Mouse (Mus musculus): ENCODE measurements around the gene Chml. TPM values are rescaled to one million over a fixed set of nuclear protein-coding genes. Genes with fewer than 3 reads are reported as not detected.

Chml gene
- polyA plus RNA-seq, 1 experiment from 2014 or later, result 7.8 TPM

DNA sequence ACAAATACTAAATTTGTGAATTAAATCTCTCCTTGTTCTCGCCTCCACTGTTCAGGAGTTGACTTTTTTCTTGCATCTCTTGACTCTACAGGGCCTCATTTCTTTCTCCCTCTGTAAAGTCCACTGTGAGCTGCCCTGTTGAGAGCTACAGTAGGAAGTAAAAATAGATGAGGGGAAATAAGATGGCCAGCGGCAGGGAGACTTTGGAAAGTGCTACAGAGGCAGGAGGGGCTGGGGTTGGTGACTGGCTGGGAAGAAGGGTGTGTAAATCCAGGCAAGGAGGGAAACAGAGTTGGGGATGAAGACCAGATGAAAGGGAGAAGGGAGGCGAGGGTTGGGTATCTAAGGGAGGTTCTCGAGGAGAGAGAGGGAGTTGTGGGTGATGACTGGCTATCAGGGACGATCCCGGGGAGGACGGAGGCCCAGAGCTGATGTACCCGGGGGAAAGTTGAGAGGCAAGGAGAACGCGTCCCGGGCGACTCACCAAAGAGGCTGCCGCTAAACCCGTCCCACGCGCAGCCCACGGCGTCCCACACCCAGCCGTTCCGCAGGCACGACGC is 935 bp downstream of the Chml start:
- Histone ChIP-seq H3K27me3 (no peaks in the 10 kb centered on the region), H3K9me3 (no peaks in the 10 kb centered on the region), H3K27ac (replicated peaks) (peak overlapping the region; percentile 89), H3K9ac (replicated peaks) (peak overlapping the region; percentile 76), H3K4me1 (peaks cover 30% of the 10 kb centered on the region), H3K36me3 (peaks cover 15% of the 10 kb centered on the region), H3K4me3 (peak overlapping the region; percentile 79), H3K4me2 (replicated peaks) (peak overlapping the region; percentile 68)
- no peak for ATAC-seq (ENCODE audit: low FRiP score, low read depth)
- 1% methylated on average over 22 of the region's 22 CpGs for WGBS

DNA sequence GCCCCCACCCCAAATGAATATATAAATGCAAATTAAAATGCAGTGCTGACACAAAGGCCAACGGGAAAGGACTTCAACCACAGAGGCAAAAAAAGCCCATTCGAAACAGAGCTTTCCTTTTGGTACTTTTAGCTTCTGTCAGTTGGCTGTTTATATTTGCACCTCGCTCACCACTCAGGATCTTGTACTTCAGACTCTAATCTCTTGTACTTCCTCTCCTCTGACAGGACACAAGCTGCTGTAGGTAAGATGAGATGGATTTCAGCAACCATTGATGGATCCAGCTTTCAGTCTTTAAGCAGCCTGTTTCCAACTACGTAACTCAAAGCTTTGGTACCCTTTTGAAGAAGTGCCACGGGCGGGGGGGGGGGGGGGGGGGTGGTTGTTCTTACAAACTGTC is 11.7 kb downstream of the Chml start:
- no peak overlapping the region for H3K27ac ChIP-seq (replicated peaks)
- H3K36me3 ChIP-seq, result peaks cover 9% of the 10 kb centered on the region; the same call in 1 of the 2 replicates
- no peaks in the 10 kb centered on the region for H3K27me3 ChIP-seq

DNA sequence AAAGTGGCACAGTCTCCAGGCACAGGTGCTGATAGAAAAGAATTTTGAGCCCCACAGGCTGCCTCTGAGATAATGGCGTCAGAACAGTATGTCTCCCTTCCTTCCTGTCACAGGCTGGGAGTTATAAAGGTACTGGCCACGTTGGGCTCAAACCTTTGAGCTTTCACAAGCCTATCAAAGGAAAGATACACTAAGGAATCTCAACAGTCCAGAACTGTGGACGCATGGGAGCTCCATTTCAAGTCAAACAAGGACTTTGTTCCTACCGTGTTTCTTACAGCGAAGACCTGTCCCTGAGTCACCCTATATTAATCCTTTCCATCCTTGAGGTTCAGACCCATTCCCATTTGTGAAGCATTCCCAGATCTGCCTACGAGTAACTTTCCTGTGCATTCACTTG is 15.2 kb downstream of the Chml start:
- no peak overlapping the region for H3K27ac ChIP-seq (replicated peaks)
- H3K4me3 ChIP-seq, result no peak overlapping the region
- H3K4me1 ChIP-seq, result no peaks in the 10 kb centered on the region
- no peak overlapping the region for H3K4me2 ChIP-seq (replicated peaks)
- 86% methylated on average over 6 of the region's 6 CpGs for WGBS
- H3K9me3 ChIP-seq, result no peaks in the 10 kb centered on the region
- no peak for ATAC-seq (ENCODE audit: low FRiP score, low read depth)
- no peaks in the 10 kb centered on the region for H3K27me3 ChIP-seq
- H3K9ac ChIP-seq (replicated peaks), result no peak overlapping the region
- 0 out of 2 replicates have a peak, but pooled peaks cover 4% of the 10 kb centered on the region for H3K36me3 ChIP-seq

More for the DNA sequence above, 11.7 kb downstream of the Chml start:
- Histone ChIP-seq H3K4me2 (replicated peaks) (no peak overlapping the region), H3K4me3 (no peak overlapping the region), H3K9me3 (no peaks in the 10 kb centered on the region), H3K4me1 (no peaks in the 10 kb centered on the region), H3K9ac (replicated peaks) (no peak overlapping the region)
- no peak for ATAC-seq (ENCODE audit: low FRiP score, low read depth)
- 77% methylated on average over 6 of the region's 6 CpGs for WGBS

DNA sequence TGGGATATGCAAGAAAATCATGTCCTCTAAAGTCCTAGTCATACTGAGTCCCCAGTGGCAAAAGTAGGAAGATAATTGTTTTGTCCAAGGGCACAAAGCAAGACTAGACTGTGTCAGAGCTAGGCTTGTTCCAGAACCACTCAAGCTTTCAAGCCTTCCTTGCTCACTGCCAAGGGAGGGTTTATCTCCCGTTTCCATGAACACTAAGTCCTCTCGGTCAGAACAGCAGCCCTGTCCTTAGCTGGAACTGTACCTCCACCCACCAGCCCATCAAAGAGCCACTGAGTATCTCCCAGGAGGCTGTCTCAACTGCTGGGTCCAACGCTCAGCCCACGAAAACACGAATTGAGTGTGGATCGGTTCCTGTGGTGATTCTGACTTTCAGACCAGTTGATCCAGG is 17.6 kb downstream of the Chml start:
- Histone ChIP-seq H3K9me3 (no peaks in the 10 kb centered on the region), H3K4me3 (no peak overlapping the region), H3K27ac (replicated peaks) (no peak overlapping the region), H3K4me1 (no peaks in the 10 kb centered on the region), H3K9ac (replicated peaks) (no peak overlapping the region), H3K27me3 (no peaks in the 10 kb centered on the region), H3K36me3 (0 out of 2 replicates have a peak, but pooled peaks cover 4% of the 10 kb centered on the region), H3K4me2 (replicated peaks) (no peak overlapping the region)
- ATAC-seq (ENCODE audit: low FRiP score, low read depth), result no peak
- whole genome bisulfite sequencing, result 85% methylated on average over 6 of the region's 6 CpGs

DNA sequence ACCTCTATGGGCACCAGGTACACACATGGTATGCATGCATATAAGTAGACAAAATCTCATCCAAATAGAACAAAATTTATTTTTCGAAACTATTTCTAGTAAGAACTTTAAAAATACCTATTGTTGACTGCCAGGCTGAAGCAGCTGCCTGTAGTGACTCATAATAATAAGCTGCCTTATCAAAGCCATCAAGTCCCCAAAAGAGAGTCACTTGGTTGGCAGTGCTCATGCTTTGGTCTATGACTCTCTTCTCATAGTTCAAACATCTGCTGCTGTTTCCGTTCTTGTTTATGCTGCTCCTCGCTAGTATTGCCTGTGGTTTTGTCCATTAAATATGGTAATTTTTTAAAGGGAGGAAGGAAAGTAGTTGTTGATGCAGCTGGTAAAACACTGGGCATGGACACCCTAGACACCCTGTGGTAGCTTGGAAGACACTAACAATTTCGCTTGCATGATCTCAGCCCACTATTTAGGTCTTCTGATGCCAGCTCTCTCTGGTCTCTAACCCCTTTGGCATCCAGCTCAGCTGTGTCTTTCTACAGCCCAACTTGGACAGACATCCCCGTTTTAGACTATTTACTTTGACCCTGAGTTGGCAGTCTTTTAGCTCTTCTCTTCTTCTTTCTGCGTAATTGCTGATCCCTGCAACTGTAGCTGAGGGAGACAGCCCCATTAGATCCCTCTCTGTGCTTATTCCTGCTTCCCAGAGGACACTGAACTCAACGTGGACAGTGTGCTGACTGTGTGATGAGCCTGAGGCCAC is 19.0 kb downstream of the Chml start:
- Histone ChIP-seq H3K9ac (replicated peaks) (no peak overlapping the region), H3K27ac (replicated peaks) (no peak overlapping the region), H3K4me1 (no peaks in the 10 kb centered on the region), H3K4me2 (replicated peaks) (no peak overlapping the region), H3K9me3 (no peaks in the 10 kb centered on the region), H3K36me3 (no peaks in the 10 kb centered on the region), H3K4me3 (no peak overlapping the region), H3K27me3 (no peaks in the 10 kb centered on the region)
- ATAC-seq (ENCODE audit: low FRiP score, low read depth), result no peak
- 87% methylated on average over 7 of the region's 7 CpGs for WGBS

DNA sequence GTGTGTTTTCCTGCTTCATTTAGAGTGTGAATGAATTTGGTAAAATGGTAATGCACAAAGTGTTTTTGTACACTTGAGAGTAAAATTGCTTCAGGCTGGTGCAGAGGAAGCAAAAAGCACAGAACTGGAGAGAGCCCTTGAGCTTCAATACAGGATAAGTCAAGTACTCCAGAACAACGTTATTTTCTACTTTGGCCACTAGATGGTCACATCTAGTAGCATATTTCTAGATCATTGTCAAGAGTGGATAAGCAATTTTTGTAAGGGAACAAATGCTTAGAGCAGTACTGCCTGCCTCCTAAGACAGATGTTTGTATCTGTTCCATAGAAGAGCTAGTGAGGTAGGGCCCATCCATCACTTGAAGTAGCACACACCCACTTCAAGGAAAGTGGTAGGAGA is 21.1 kb downstream of the Chml start:
- Histone ChIP-seq H3K27me3 (no peaks in the 10 kb centered on the region), H3K27ac (replicated peaks) (no peak overlapping the region), H3K9ac (replicated peaks) (no peak overlapping the region), H3K4me2 (replicated peaks) (no peak overlapping the region), H3K36me3 (no peaks in the 10 kb centered on the region), H3K4me1 (no peaks in the 10 kb centered on the region), H3K9me3 (no peaks in the 10 kb centered on the region), H3K4me3 (no peak overlapping the region)
- no peak for ATAC-seq (ENCODE audit: low FRiP score, low read depth)
- WGBS, result 50% methylated on average over 1 of the region's 1 CpGs

DNA sequence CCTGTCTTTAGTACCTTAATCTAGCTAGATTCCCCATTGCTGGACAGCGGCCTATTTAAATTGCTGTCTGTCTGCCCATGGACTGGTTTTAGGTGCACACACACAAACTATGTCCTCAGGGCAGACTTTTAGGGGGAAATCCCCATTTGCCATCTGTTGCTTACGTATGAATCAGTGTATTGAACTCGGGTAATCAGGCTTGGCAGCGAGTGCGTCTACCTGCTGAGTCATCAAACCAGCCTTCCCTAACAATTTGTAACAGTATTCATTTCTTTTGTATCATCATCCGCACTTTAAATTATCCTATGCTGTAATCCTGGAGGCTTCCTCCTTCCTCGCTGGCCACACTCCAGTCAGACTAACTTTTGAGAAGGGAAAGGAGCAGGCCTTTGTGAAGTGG is 22.7 kb downstream of the Chml start:
- no peaks in the 10 kb centered on the region for H3K36me3 ChIP-seq
- H3K4me2 ChIP-seq (replicated peaks), result no peak overlapping the region
- no peak overlapping the region for H3K27ac ChIP-seq (replicated peaks)
- no peaks in the 10 kb centered on the region for H3K9me3 ChIP-seq
- H3K4me1 ChIP-seq, result 0 out of 2 replicates have a peak, but pooled peaks cover 3% of the 10 kb centered on the region
- ATAC-seq (ENCODE audit: low FRiP score, low read depth), result no peak
- H3K9ac ChIP-seq (replicated peaks), result no peak overlapping the region
- 81% methylated on average over 7 of the region's 7 CpGs for WGBS
- no peak overlapping the region for H3K4me3 ChIP-seq
- no peaks in the 10 kb centered on the region for H3K27me3 ChIP-seq

DNA sequence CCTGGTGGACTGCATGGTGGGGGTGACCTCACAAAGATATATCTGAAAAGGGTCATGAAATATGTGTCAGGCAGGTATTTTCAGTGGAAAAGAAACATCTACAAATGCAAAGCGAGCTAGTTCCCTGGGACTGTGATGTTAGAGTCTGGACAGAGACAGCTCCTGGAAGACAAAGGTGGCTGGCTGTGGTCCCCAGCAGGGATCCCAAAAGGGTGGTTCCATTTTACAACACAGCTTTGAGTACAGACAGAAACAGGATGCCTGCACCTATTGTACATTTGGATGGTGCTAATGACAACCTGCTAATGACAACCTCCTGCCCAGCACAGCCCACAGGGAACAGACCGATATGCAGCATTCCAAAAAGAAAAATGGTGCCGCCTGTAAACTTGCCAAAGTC is 23.2 kb downstream of the Chml start:
- WGBS, result 92% methylated on average over 3 of the region's 3 CpGs
- no peak; the same call in 1 of the 2 replicates for ATAC-seq (ENCODE audit: low FRiP score, low read depth)

DNA sequence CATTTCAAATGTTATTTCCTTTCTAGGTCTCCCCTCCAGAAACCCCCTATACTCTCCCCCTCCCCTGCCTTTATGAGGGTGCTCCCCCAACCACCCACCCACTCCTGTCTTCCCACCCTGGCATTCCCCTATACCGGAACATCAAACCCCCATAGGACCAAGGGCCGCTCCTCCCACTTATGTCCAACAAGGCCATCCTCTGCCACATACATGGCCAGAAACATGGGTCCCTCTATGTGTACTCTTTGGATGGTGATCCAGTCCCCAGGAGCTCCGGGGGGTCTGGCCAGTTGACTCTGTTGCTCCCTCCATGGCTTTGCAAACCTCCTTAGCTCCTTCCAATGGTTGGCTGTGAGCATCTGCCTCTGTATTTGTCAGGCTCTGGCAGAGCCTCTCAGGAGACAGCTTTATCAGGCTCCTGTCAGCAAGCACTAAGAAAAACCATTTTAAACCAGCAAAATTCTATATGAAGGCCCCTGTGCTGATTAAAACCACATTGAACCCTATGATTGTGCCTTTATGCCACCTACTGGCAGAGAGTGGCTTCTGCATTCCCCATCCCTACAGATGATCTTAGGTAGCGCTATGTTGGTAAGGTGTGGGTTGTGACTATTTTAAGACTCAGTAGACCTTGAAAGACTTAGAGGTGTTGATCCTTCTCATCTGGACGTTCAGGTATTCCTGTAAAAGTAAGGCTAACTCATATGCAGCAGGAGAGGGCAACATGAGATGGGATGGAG is 23.9 kb downstream of the Chml start:
- H3K4me2 ChIP-seq (replicated peaks), result no peak overlapping the region
- H3K4me3 ChIP-seq, result no peak overlapping the region
- H3K27ac ChIP-seq (replicated peaks), result no peak overlapping the region
- no peak overlapping the region for H3K9ac ChIP-seq (replicated peaks)
- H3K4me1 ChIP-seq, result 0 out of 2 replicates have a peak, but pooled peaks cover 3% of the 10 kb centered on the region
- WGBS, result 79% methylated on average over 5 of the region's 5 CpGs
- peak; percentile 70; the same call in 1 of the 2 replicates for ATAC-seq (ENCODE audit: low FRiP score, low read depth)
- H3K27me3 ChIP-seq, result no peaks in the 10 kb centered on the region
- no peaks in the 10 kb centered on the region for H3K9me3 ChIP-seq
- H3K36me3 ChIP-seq, result no peaks in the 10 kb centered on the region

More for the DNA sequence above, 23.2 kb downstream of the Chml start:
- H3K9ac ChIP-seq (replicated peaks), result no peak overlapping the region
- H3K27ac ChIP-seq (replicated peaks), result no peak overlapping the region
- 0 out of 2 replicates have a peak, but pooled peaks cover 3% of the 10 kb centered on the region for H3K4me1 ChIP-seq
- H3K27me3 ChIP-seq, result no peaks in the 10 kb centered on the region
- no peak overlapping the region for H3K4me3 ChIP-seq
- H3K36me3 ChIP-seq, result no peaks in the 10 kb centered on the region
- H3K4me2 ChIP-seq (replicated peaks), result no peak overlapping the region
- H3K9me3 ChIP-seq, result no peaks in the 10 kb centered on the region

DNA sequence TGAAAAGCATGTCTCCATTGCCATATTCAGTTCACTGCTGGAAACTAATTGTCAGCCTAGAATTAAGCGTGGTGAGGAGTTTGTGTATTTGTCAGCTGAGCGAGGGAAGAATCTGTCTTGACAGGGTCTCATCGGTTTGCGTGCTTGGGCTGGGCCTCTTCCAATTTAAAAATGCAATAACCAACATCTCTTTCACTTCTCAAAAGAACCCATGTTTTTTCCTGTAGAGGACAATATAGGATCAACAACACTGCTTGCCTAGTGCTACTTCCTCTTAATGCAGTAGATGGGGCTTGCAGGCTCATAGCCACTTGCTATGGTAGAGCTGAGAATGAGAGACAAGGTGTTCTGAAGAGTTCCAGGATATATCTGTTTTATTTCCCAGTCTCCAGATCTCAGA is 32.8 kb downstream of the Chml start:
- no peak overlapping the region for H3K27ac ChIP-seq (replicated peaks)
- no peak overlapping the region for H3K9ac ChIP-seq (replicated peaks)
- H3K9me3 ChIP-seq, result no peaks in the 10 kb centered on the region
- H3K36me3 ChIP-seq, result 0 out of 2 replicates have a peak, but pooled peaks cover 2% of the 10 kb centered on the region
- WGBS, result 95% methylated on average over 4 of the region's 4 CpGs
- H3K4me1 ChIP-seq, result no peaks in the 10 kb centered on the region
- H3K4me3 ChIP-seq, result no peak overlapping the region
- no peak overlapping the region for H3K4me2 ChIP-seq (replicated peaks)
- no peaks in the 10 kb centered on the region for H3K27me3 ChIP-seq
- ATAC-seq (ENCODE audit: low FRiP score, low read depth), result no peak

DNA sequence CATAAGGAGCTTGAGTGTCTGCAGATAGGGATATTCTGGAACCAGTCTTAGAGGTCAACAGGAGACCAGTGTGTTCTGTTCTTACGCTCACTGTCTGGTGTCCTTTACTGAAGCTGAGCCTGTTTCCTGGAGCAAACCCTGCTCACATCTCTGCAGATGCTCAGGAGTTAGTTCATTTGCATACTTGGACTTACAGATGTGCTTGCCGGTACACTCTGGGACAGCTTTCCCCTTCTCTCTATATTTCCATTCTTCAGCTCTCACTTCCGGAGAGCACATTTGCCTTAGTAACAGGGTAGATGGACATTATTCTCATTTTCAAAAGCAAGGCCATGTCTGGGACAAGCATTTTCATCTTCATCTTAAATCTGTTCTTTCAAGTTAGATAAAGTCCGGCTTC is 44.1 kb downstream of the Chml start:
- ATAC-seq (ENCODE audit: low FRiP score, low read depth), result no peak
- WGBS, result 95% methylated on average over 4 of the region's 4 CpGs
- H3K4me3 ChIP-seq, result no peak overlapping the region

DNA sequence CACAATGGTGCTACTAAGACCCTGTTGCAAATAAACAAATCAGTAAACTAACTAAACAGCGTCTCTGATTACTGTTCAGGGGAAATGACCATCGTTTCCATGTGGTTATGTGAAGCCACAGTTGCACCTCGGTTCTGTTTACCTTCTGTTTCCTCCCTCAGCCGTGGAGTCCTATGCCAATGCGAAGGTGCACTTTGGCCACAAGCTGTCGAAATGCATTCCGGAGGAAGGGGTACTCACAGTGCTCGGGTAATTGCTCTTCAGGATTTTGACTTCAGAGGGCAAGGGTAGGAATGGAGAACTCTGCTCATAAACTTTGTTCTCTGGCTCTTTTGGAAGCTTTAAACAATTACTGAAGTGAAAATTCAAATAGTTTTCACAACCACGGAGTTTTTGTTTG is 45.7 kb downstream of the Chml start:
- Histone ChIP-seq H3K4me2 (replicated peaks) (no peak overlapping the region), H3K27ac (replicated peaks) (no peak overlapping the region), H3K36me3 (no peaks in the 10 kb centered on the region), H3K27me3 (no peaks in the 10 kb centered on the region), H3K9ac (replicated peaks) (no peak overlapping the region), H3K9me3 (no peaks in the 10 kb centered on the region), H3K4me3 (no peak overlapping the region), H3K4me1 (no peaks in the 10 kb centered on the region)
- no peak for ATAC-seq (ENCODE audit: low FRiP score, low read depth)
- WGBS, result 83% methylated on average over 9 of the region's 9 CpGs

More for the DNA sequence above, 44.1 kb downstream of the Chml start:
- H3K4me2 ChIP-seq (replicated peaks), result no peak overlapping the region
- H3K4me1 ChIP-seq, result no peaks in the 10 kb centered on the region
- H3K27ac ChIP-seq (replicated peaks), result no peak overlapping the region
- no peaks in the 10 kb centered on the region for H3K27me3 ChIP-seq
- no peak overlapping the region for H3K9ac ChIP-seq (replicated peaks)
- H3K36me3 ChIP-seq, result no peaks in the 10 kb centered on the region
- no peaks in the 10 kb centered on the region for H3K9me3 ChIP-seq
